Mouse (Mus musculus) liver (tissue): Measurements from ENCODE around the gene Gpr135.

ENCODE experiments used
- DNase-seq: peaks from one replicate; pipeline ENCODE4 v3.0.0-alpha.2; 2020; ENCODE audit warnings: mixed read lengths

Gpr135 gene

GRCm38 (mm10) chr12:72070327-72071269 lies at the start of gene Gpr135:
TSS of gene Gpr135 (minus strand) at chr12:72071125.
- peak; percentile 69 for DNase-seq

GRCm38 (mm10) chr12:72115686-72116345 lies 44.9 kb upstream of the Gpr135 start:
- DNase-seq: no peak

- no peak for DNase-seq
These were observed 44.2 kb upstream of the Gpr135 start for GRCm38 (mm10) chr12:72115126-72115525.

GRCm38 (mm10) chr12:72104525-72105281 lies 33.8 kb upstream of the Gpr135 start:
- peak; percentile 22 for DNase-seq

DNA sequence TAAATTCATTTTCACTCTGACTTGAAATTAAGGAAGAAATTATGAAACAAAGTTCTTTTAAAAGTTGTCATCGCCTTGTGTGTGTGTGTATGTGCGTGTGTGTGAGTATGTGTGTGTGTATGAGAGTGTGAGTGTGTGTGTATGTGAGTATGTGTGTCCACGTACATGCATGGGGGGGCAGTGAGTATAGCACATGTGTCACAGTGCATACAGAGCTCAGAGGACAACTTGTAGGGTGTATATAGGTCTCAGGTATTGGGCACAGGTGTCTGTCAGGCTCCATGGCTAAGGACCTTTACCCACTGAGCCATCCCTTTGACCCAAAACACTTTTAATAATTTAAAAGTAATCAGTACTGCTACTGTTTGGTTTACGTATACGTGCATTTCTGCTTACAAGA lies 33.1 kb upstream of the Gpr135 start:
- no peak for DNase-seq

- no peak for DNase-seq
These were observed 31.9 kb upstream of the Gpr135 start for GRCm38 (mm10) chr12:72102776-72103175.

- no peak for DNase-seq
These were observed 26.0 kb upstream of the Gpr135 start for GRCm38 (mm10) chr12:72096966-72097365.

DNA sequence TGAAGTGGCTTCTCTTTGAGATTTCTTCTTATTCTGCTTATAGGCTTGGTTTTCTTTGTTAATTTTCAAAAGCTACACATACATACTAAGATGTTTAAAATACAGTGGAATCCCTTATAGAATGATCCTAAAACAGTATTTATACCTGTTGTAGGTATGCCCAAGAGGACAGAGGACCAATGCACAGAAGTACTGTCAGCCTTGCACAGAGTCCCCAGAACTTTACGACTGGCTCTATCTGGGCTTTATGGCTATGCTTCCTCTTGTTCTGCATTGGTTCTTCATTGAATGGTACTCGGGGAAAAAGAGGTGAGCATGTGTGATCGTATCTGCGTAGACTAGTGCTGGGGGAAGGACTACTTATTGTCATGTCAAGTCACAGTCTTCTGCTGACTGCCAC lies 18.9 kb upstream of the Gpr135 start:
- no peak for DNase-seq

DNA sequence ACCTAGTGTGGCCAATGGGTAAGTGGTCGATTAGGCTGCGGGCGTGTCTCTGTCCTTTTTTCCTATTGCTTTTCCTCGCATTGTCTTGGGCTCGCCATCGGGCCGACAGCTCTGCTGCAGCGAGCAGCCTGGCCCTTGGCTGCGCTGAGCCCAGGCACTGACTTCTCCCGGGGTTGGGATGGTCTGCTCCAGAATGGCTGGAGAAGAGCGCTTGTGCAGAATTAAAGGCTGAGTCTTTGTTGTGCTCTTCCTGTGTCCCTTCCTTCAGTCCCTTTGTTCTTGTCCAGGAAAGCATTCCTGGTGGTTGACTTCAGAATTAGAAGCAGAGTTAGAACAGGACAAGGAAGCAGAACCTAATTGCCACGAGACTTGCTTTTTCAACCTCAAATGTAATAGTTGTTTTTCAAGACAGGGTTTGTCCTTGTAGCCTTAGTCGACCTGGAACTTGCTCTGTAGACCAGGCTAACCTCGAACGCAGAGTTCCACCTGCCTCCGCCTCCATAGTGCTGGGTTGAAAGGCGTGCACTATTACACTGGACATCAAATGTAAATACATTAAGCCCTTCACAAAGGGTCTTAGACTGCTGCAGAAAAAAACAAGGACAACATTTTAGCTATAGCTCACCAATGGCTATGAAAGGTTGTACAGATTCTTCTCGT lies 15.4 kb upstream of the Gpr135 start:
- no peak for DNase-seq

GRCm38 (mm10) chr12:72085329-72086165 lies 14.6 kb upstream of the Gpr135 start, which contains the start of the genes L3hypdh and Jkamp:
TSS of gene L3hypdh (minus strand) at chr12:72085439.
TSS of gene Jkamp (plus strand) at chr12:72085589.
- DNase-seq: peak; percentile 99

DNA sequence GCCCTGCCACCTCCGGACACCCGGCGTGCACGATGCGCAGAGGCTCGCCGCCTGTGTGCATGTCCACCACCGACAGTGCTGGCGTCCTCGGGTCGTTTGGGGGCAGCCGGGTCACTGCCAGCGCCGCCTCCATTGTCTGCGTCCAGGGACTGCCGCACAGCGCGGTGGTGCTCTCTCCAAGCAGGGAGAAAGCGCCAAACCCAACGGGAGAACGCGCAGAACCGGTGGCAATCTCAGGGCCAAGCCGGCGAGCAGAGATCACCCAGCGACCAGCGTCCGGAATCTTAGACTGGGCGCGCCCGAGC lies 14.1 kb upstream of the Gpr135 start:
- DNase-seq: no peak

DNA sequence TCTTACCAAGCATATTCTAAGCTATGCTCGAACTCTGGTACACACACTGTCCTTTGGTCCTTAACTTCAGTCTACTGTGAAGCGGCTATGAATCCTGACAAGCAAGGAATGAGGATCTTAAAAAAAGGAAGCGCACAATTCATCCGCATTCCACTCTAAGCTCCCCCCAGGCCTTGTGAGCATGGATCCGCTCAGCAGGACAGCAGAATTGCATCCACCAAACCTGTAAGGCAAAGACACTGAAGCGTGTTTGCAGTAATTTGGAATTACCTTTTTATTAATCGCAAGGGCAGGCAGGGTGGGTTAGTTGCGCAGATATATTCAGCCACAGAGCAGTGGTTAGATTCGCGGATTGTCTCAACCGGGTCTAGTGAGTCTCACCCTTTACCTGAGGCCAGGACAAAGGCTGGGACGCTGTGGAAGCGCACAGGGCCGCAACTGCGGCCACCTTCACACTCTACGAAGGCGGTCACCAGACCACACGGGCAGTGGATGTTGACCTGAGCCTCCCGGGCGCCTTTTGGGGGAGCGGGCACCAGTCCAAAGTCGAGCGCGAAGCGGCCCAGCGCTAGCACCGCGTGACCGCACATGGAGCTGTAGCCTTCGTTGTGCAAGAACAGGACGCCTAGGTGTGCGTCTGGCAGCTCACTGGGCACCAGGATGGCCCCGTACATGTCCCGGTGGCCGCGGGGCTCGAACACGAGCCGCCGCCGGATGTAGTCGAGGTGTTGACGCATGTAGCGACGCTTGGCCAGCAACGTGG lies 13.5 kb upstream of the Gpr135 start:
- DNase-seq: peak; percentile 55

GRCm38 (mm10) chr12:72083265-72083664 lies 12.3 kb upstream of the Gpr135 start:
- DNase-seq: no peak

- peak; percentile 37 for DNase-seq
These were observed 11.4 kb upstream of the Gpr135 start for GRCm38 (mm10) chr12:72082370-72082769.

- DNase-seq: no peak
These were observed 11.0 kb upstream of the Gpr135 start for GRCm38 (mm10) chr12:72081961-72082360.

- no peak for DNase-seq
These were observed 7.3 kb upstream of the Gpr135 start for GRCm38 (mm10) chr12:72078248-72078647.

- DNase-seq: no peak
These were observed 1.1 kb downstream of the Gpr135 start for GRCm38 (mm10) chr12:72069626-72070326.

DNA sequence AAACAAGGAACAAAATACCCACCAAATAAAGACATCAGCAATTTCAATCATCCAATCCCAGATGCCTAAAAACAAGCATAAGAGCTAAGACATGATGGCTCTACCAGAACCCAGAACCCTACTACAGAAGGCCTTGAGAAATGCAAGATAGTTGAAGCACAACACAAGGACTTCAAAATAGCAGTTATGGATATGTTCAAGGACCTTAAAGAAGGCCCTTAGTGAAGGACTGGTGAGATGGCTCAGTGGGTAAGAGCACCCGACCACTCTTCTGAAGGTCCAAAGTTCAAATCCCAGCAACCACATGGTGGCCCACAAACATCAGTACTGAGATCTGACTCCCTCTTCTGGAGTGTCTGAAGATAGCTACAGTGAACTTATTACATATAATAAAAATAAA lies 13.1 kb downstream of the Gpr135 start:
- no peak for DNase-seq

GRCm38 (mm10) chr12:72053851-72054250 lies 17.1 kb downstream of the Gpr135 start:
- DNase-seq: no peak

DNA sequence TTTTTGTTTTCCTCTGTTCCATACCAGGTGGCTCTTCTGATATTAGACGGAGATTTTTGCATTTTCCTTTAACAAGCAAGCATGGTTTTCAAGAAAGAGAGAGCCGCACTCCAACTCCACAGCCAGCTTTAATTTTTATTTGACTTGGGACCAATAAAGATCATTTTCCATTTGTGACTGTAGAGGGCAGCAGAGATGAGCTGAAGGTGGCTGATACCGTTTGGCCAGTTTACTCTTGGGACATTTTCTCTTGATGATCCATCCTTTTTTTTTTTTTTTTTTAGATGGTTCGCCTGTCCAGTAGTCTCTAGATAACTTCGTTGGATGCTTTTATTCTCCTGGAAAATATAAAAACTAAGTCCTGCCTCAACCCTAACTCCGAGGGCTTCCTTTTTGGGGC lies 17.6 kb downstream of the Gpr135 start:
- no peak for DNase-seq
